Mouse (Mus musculus) bone marrow, adult 2 months (tissue): ENCODE measurements around the gene Ppm1f.

ENCODE experiments used
- CTCF ChIP-seq: fragments of 200-500 bp; IDR thresholded peaks from 2 replicates; pipeline ENCODE4 v1.5.1; 2011; ENCODE audit warnings: low read length, control low read depth; ENCODE audit not compliant: control insufficient read depth, insufficient read depth
- POLR2A ChIP-seq: fragments of 200-500 bp; IDR thresholded peaks from 2 replicates; pipeline ENCODE4 v1.6.1; 2011; ENCODE audit warnings: low read depth, mild to moderate bottlenecking, control low read depth, low read length, borderline replicate concordance; ENCODE audit not compliant: control insufficient read depth

DNA sequence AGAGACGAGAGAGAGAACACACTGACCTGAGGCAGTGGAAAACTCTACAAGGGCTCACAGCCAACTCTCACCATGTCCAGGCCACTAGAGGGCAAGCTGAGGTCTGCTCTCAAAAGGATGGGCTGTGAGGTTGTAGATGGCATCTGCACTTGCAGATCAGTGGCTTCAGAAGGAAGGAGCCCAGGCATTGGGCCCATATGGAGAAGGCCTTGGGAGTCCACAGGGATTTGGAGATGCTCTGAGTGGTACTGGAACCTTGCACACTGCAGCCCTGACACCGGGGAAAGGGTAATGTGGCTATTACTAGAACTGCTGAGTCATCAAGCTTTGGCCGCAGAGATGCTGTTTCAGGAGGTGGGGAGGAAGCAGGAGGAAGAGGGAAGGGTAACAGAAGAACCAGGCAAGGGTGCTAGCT lies 24.8 kb downstream of the Ppm1f start:
- TF ChIP-seq CTCF (peak; percentile 49), POLR2A (no peak)
